Comparison of ENCODE assay signal across 13 mouse cellular contexts in the genomic region with DNA sequence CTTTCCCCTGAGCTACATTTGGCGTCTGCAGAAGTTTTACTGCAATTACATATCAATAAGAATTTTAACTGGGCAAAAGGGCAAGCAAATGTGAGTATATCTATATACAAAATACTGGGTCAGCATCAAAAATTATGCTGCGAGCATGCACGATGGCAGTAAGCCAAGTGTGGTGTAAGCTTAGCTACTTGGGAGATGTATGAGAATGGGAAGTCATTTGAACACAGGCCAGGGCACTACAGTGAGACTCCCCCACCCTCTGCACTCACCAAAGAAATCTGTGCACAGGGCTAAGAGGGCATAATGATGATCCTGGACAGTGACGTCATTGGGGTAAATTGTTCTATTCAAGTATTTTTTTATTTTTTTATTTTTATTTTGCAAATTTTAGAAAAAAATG.
"Had no signal": no experiment of that assay in that cellular context is flagged by ENCODE, and none has a peak within 500 bp of the region (broad histone marks: within the 10 kb centered on the region; RNA-seq: fewer than 3 reads in every experiment).

No protein-coding gene starts in this region.

- H3K27me3 ChIP-seq: limb, embryonic 12.5 days; limb, embryonic 15.5 days had no signal

- H3K4me2 ChIP-seq: limb, embryonic 12.5 days; limb, embryonic 15.5 days; liver, embryonic 11.5 days; midbrain, embryonic 11.5 days had no signal

- H3K4me3 ChIP-seq: limb, embryonic 12.5 days; limb, embryonic 15.5 days had no signal

- H3K27ac ChIP-seq: limb, embryonic 12.5 days; limb, embryonic 15.5 days; liver, embryonic 14.5 days had no signal

- H3K9ac ChIP-seq: limb, embryonic 12.5 days; limb, embryonic 15.5 days; liver, embryonic 14.5 days; liver, postnatal 0 days had no signal

- DNase-seq: kidney, adult 2 months; kidney, postnatal 14 days; kidney, postnatal 4 days; left cerebral cortex, postnatal 4 days; liver, postnatal 0 days; midbrain, embryonic 14.5 days; thymus, postnatal 25 days had no signal

- H3K9me3 ChIP-seq: limb, embryonic 12.5 days; limb, embryonic 15.5 days had no signal

- ATAC-seq: intestine, postnatal 0 days; liver, postnatal 0 days had no signal
